Mouse (Mus musculus) small intestine, adult 2 months (tissue): Measurements from ENCODE around the gene Pam. TPM values are rescaled to one million over a fixed set of nuclear protein-coding genes. Genes with fewer than 3 reads are reported as not detected.

Source experiments
- H3K27ac ChIP-seq: fragments of 200-500 bp; 2 replicates; pipeline ENCODE4 v1.5.1; 2012; ENCODE audit warnings: low read depth, low read length, control low read depth, inconsistent platforms; ENCODE audit not compliant: insufficient read depth
- H3K27me3 ChIP-seq: fragments of 200-500 bp; 2 replicates; pipeline ENCODE4 v1.6.1; 2012; ENCODE audit warnings: mild to moderate bottlenecking, moderate library complexity, low read length, inconsistent platforms; ENCODE audit not compliant: control insufficient read depth, insufficient read depth
- H3K36me3 ChIP-seq: fragments of 200-500 bp; 2 replicates; pipeline ENCODE4 v1.6.1; 2012; ENCODE audit warnings: mild to moderate bottlenecking, low read length, control low read depth, inconsistent platforms; ENCODE audit not compliant: control insufficient read depth, insufficient read depth
- H3K4me1 ChIP-seq: fragments of 200-500 bp; 2 replicates; pipeline ENCODE4 v1.6.1; 2012; ENCODE audit warnings: low read length, inconsistent platforms, mixed read lengths; ENCODE audit not compliant: control insufficient read depth, insufficient read depth, insufficient read length
- H3K4me3 ChIP-seq: fragments of 200-500 bp; 2 replicates; pipeline ENCODE4 v1.5.1; 2012; ENCODE audit warnings: low read depth, mild to moderate bottlenecking, control low read depth, inconsistent platforms, low read length, moderate library complexity
- CTCF ChIP-seq: fragments of 200-500 bp; IDR thresholded peaks from 2 replicates; pipeline ENCODE4 v1.5.1; 2012; ENCODE audit warnings: low read depth, mild to moderate bottlenecking, control low read depth, inconsistent platforms, low read length, moderate library complexity, mixed read lengths; ENCODE audit not compliant: insufficient replicate concordance, insufficient read length; ENCODE audit errors: extremely low read depth
- POLR2A ChIP-seq: fragments of 200-500 bp; IDR thresholded peaks from 2 replicates; pipeline ENCODE4 v1.6.1; 2012; ENCODE audit warnings: low read depth, mild to moderate bottlenecking, control low read depth, inconsistent platforms, low read length, moderate library complexity
- WGBS: fragments of 180-500 bp; shearing (Covaris S2); methylation state at CpG from one replicate; pipeline ENCODE4 v1.1.7; 2018; 5-methylcytosine and 5-hydroxymethylcytosine counted together
- polyA plus RNA-seq: library from polyadenylated mRNA; depleted of rRNA; stranded (reverse); fragments of >200 nt; gene quantifications from 2 replicates; pipeline ENCODE4 v1.2.3, GENCODE M21; 2012

Gene Pam
- polyA plus RNA-seq, 1 experiment = 99.5 TPM

GRCm38 (mm10) chr1:97883498-97883897 is 211.9 kb downstream of the Pam start:
- Histone ChIP-seq H3K36me3 (no peaks in the 10 kb centered on the region), H3K27me3 (no peaks in the 10 kb centered on the region), H3K4me3 (no peak overlapping the region), H3K4me1 (no peaks in the 10 kb centered on the region), H3K27ac (no peak overlapping the region)
- TF ChIP-seq CTCF (no peak), POLR2A (no peak)
- WGBS = 85% methylated on average over 7 of the region's 7 CpGs

- H3K4me3 ChIP-seq = no peak overlapping the region
- H3K27me3 ChIP-seq = no peaks in the 10 kb centered on the region
- no peak for TF ChIP-seq CTCF
- no peak for TF ChIP-seq POLR2A
- no peak overlapping the region for H3K27ac ChIP-seq
- no peaks in the 10 kb centered on the region for H3K36me3 ChIP-seq
- H3K4me1 ChIP-seq = no peaks in the 10 kb centered on the region
These were observed 218.4 kb downstream of the Pam start for GRCm38 (mm10) chr1:97877037-97877436.

- TF ChIP-seq CTCF (no peak), POLR2A (no peak)
- no peaks in the 10 kb centered on the region for H3K27me3 ChIP-seq
- H3K27ac ChIP-seq = no peak overlapping the region
- no peak overlapping the region for H3K4me3 ChIP-seq
- 59% methylated on average over 2 of the region's 2 CpGs for WGBS
- H3K36me3 ChIP-seq = no peaks in the 10 kb centered on the region
- no peaks in the 10 kb centered on the region for H3K4me1 ChIP-seq
These were observed 221.9 kb downstream of the Pam start for GRCm38 (mm10) chr1:97873490-97874054.

GRCm38 (mm10) chr1:97872493-97872892 is 223.0 kb downstream of the Pam start:
- TF ChIP-seq CTCF (no peak), POLR2A (no peak)
- 38% methylated on average over 5 of the region's 5 CpGs for WGBS

GRCm38 (mm10) chr1:97872072-97872471 is 223.4 kb downstream of the Pam start:
- H3K4me3 ChIP-seq = no peak overlapping the region
- TF ChIP-seq CTCF = no peak
- TF ChIP-seq POLR2A = no peak
- H3K27ac ChIP-seq = no peak overlapping the region
- no peaks in the 10 kb centered on the region for H3K27me3 ChIP-seq
- no peaks in the 10 kb centered on the region for H3K36me3 ChIP-seq
- no peaks in the 10 kb centered on the region for H3K4me1 ChIP-seq
- WGBS = 48% methylated on average over 2 of the region's 2 CpGs

More at GRCm38 (mm10) chr1:97872493-97872892, 223.0 kb downstream of the Pam start:
- no peaks in the 10 kb centered on the region for H3K4me1 ChIP-seq
- no peak overlapping the region for H3K27ac ChIP-seq
- no peak overlapping the region for H3K4me3 ChIP-seq
- no peaks in the 10 kb centered on the region for H3K27me3 ChIP-seq
- H3K36me3 ChIP-seq = no peaks in the 10 kb centered on the region

GRCm38 (mm10) chr1:97864135-97864534 is 231.3 kb downstream of the Pam start:
- 94% methylated on average over 7 of the region's 7 CpGs for WGBS
- TF ChIP-seq CTCF (no peak), POLR2A (no peak)
- no peaks in the 10 kb centered on the region for H3K4me1 ChIP-seq

GRCm38 (mm10) chr1:97863140-97863539 is 232.3 kb downstream of the Pam start:
- Histone ChIP-seq H3K27ac (no peak overlapping the region), H3K36me3 (no peaks in the 10 kb centered on the region), H3K27me3 (no peaks in the 10 kb centered on the region), H3K4me1 (no peaks in the 10 kb centered on the region), H3K4me3 (no peak overlapping the region)
- TF ChIP-seq CTCF (no peak), POLR2A (no peak)
- 85% methylated on average over 9 of the region's 9 CpGs for WGBS

More at GRCm38 (mm10) chr1:97864135-97864534, 231.3 kb downstream of the Pam start:
- no peaks in the 10 kb centered on the region for H3K27me3 ChIP-seq
- H3K36me3 ChIP-seq = no peaks in the 10 kb centered on the region
- H3K4me3 ChIP-seq = no peak overlapping the region
- no peak overlapping the region for H3K27ac ChIP-seq

- Histone ChIP-seq H3K27me3 (no peaks in the 10 kb centered on the region), H3K4me1 (no peaks in the 10 kb centered on the region), H3K36me3 (no peaks in the 10 kb centered on the region), H3K27ac (no peak overlapping the region), H3K4me3 (no peak overlapping the region)
- 79% methylated on average over 5 of the region's 5 CpGs for WGBS
- TF ChIP-seq POLR2A = no peak
- no peak for TF ChIP-seq CTCF
These were observed 232.7 kb downstream of the Pam start for GRCm38 (mm10) chr1:97862734-97863133.
